Mouse (Mus musculus): ENCODE measurements around the gene Hoxa1. TPM values are rescaled to one million over a fixed set of nuclear protein-coding genes. Genes with fewer than 3 reads are reported as not detected.

Gene Hoxa1
- total and polyA plus RNA-seq, 3 experiments: 1.9 to 3.7 (median 3.2) TPM

DNA sequence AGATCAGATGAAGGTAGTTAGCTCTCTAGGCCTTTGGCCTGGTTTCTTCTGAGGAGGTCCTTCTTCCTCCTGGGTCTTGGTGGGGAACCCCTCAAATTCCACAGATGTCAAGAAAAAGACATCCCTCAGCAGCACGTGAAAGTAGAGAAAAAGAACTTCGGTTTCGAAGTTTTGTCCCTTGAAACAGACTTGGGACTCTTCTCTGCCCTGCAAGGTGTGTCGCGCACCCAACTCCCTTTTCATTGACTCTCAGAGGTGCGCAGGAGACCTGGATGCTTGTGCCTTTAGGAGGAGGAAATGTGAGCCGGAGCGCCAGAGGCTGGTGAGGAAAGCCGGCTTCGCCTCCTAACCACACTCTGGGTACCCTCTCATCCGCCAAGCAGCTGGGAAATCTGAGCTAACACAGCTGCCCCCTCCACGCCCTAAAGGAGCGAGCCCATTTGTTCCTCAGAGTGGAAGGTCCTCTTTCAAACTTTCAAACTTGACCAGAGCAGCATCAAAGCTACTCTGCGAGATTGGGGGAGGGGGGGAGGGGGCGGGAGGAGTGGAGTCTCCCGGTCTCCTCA lies 7.6 kb downstream of the Hoxa1 start:
- no peak for TF ChIP-seq GABPA (IDR thresholded peaks at IDR 0.05; ENCODE audit: insufficient replicate concordance, low read depth, low read length)
- TF ChIP-seq KAT2A (IDR thresholded peaks at IDR 0.05; ENCODE audit: insufficient replicate concordance, low read length): no peak
- TF ChIP-seq UBTF (IDR thresholded peaks at IDR 0.05; ENCODE audit: low read depth, low read length): no peak
- TF ChIP-seq CTCF (conservative IDR thresholded peaks at IDR 0.05 in 1 of 2, IDR thresholded peaks at IDR 0.05 in 1 of 2; ENCODE audit: low read depth in 2 of 2, low read length in 2 of 2): no peak
- TF ChIP-seq RAD21 (IDR thresholded peaks at IDR 0.05; ENCODE audit: low read depth, low read length): no peak
- no peak for TF ChIP-seq HCFC1 (IDR thresholded peaks at IDR 0.05; ENCODE audit: low read depth, low read length)
- no peak for TF ChIP-seq USF1 (IDR thresholded peaks at IDR 0.05; ENCODE audit: low read depth, low read length)
- TF ChIP-seq JUND (conservative IDR thresholded peaks at IDR 0.05; ENCODE audit: low read depth, low read length): no peak
- no peak for TF ChIP-seq RCOR1 (conservative IDR thresholded peaks at IDR 0.05; ENCODE audit: low read depth, low read length)
- H3K4me2 ChIP-seq (ENCODE audit: insufficient read depth, low read depth, poor library complexity, severe bottlenecking): no peak overlapping the region
- H3K36me3 ChIP-seq (replicated peaks in 1 of 2; ENCODE audit: control insufficient read depth in 1 of 2, insufficient read depth in 1 of 2, low read length in 1 of 2): no peaks in the 10 kb centered on the region
- no peak overlapping the region for H3K27ac ChIP-seq (ENCODE audit: insufficient read depth, low read depth)
- H3K79me2 ChIP-seq (replicated peaks; ENCODE audit: control insufficient read depth, extremely low read depth, insufficient read depth, poor library complexity, severe bottlenecking): no peaks in the 10 kb centered on the region
- H3K4me1 ChIP-seq (ENCODE audit: control insufficient read depth in 1 of 2, insufficient read depth in 2 of 2): 0 out of 4 replicates have a peak, but pooled peaks cover 0 to 3% of the 10 kb centered on the region in 2 experiments
- H3K27me3 ChIP-seq (replicated peaks): no peaks in the 10 kb centered on the region
- in situ Hi-C loops (cut with MboI; ENCODE audit: low pct_ligation_motif_present, low pct_unique_long_range_greater_than_20kb, low sequenced_read_pairs): no loop called here
- dilution Hi-C loops (cut with MboI; ENCODE audit: extremely low pct_ligation_motif_present, extremely low pct_unique_long_range_greater_than_20kb, low sequenced_read_pairs): no loop called here
- no peaks in the 10 kb centered on the region for H3K9me3 ChIP-seq (replicated peaks; ENCODE audit: low read length)
- H3K9ac ChIP-seq (ENCODE audit: insufficient read depth, low read depth): no peak overlapping the region
- no peak for DNase-seq (ENCODE audit: extremely low read depth)
- H3K4me3 ChIP-seq (replicated peaks in 1 of 3; ENCODE audit: low read depth in 2 of 3, low read length in 2 of 3, poor library complexity in 1 of 3): no peak overlapping the region

DNA sequence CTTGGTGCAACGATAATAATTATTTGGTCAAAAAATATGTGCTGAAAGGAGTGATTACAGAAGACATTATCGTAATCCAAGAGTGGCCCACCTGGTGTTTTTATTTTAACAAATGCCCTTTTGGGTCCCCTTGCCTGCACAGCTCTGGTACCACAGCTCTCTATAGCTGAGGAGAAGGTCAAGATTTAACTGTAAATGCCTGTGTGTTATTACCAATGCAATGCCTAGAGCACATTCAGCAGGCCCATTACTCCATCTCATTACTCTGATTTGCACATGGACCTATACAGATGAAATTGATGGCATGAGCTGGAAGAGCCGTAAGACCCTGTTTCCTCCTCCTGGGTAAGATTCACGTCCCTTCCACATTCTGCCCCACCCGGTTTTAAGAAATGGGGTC lies 19.0 kb downstream of the Hoxa1 start:
- DNase-seq (ENCODE audit: extremely low read depth): no peak
- Histone ChIP-seq H3K36me3 (replicated peaks in 1 of 2; ENCODE audit: control insufficient read depth in 1 of 2, insufficient read depth in 1 of 2, low read length in 1 of 2) (no peaks in the 10 kb centered on the region), H3K79me2 (replicated peaks; ENCODE audit: control insufficient read depth, extremely low read depth, insufficient read depth, poor library complexity, severe bottlenecking) (no peaks in the 10 kb centered on the region), H3K4me3 (replicated peaks in 1 of 3; ENCODE audit: low read depth in 2 of 3, low read length in 2 of 3, poor library complexity in 1 of 3) (no peak overlapping the region), H3K27me3 (replicated peaks) (no peaks in the 10 kb centered on the region), H3K4me2 (ENCODE audit: insufficient read depth, low read depth, poor library complexity, severe bottlenecking) (no peak overlapping the region), H3K4me1 (ENCODE audit: control insufficient read depth in 1 of 2, insufficient read depth in 2 of 2) (no peaks in the 10 kb centered on the region), H3K9me3 (replicated peaks; ENCODE audit: low read length) (no peaks in the 10 kb centered on the region), H3K9ac (ENCODE audit: insufficient read depth, low read depth) (no peak overlapping the region), H3K27ac (ENCODE audit: insufficient read depth, low read depth) (no peak overlapping the region)
- dilution Hi-C loops (cut with MboI; ENCODE audit: extremely low pct_ligation_motif_present, extremely low pct_unique_long_range_greater_than_20kb, low sequenced_read_pairs): no loop called here
- in situ Hi-C loops (cut with MboI; ENCODE audit: low pct_ligation_motif_present, low pct_unique_long_range_greater_than_20kb, low sequenced_read_pairs): no loop called here
- TF ChIP-seq USF2 (conservative IDR thresholded peaks at IDR 0.05; ENCODE audit: low read depth, low read length) (no peak), USF1 (IDR thresholded peaks at IDR 0.05; ENCODE audit: low read depth, low read length) (no peak), JUND (conservative IDR thresholded peaks at IDR 0.05; ENCODE audit: low read depth, low read length) (no peak), ELF1 (IDR thresholded peaks at IDR 0.05; ENCODE audit: low read depth, low read length) (no peak), MAFK (IDR thresholded peaks at IDR 0.05; ENCODE audit: insufficient replicate concordance, low read length) (no peak), PAX5 (IDR thresholded peaks at IDR 0.05; ENCODE audit: low read length) (no peak), ZKSCAN1 (IDR thresholded peaks at IDR 0.05; ENCODE audit: borderline replicate concordance, low read depth, low read length) (no peak), TBP (conservative IDR thresholded peaks at IDR 0.05; ENCODE audit: low read depth, low read length) (no peak), KAT2A (IDR thresholded peaks at IDR 0.05; ENCODE audit: insufficient replicate concordance, low read length) (no peak)
